Mouse (Mus musculus): ENCODE data around the gene Gm2564.
"Not testable (repeated sequence)": the region's sequence is repeated elsewhere in the genome, so short reads cannot be mapped to it uniquely, and the experiment has no call there.

The Gm2564 gene

GRCm38 (mm10) chr4:42629419-42629818 lies at the start of gene Gm2564:
Gene Gm2564, plus strand, starts transcription at chr4:42629719.
- in situ Hi-C loops (cut with MboI; ENCODE audit: unreplicated experiment in 2 of 2): not testable (repeated sequence)

- in situ Hi-C loops (cut with MboI; ENCODE audit: unreplicated experiment in 2 of 2): not testable (repeated sequence)
Observed at GRCm38 (mm10) chr4:42611895-42612294, 17.6 kb upstream of the Gm2564 start, which contains the start of gene Gm10591. Gene Gm10591, plus strand, starts transcription at chr4:42612195.

- in situ Hi-C loops (cut with MboI; ENCODE audit: unreplicated experiment in 2 of 2): not testable (repeated sequence)
Observed at GRCm38 (mm10) chr4:42654951-42655350, 25.4 kb downstream of the Gm2564 start, which contains the start of gene Ccl27b. Gene Ccl27b, plus strand, starts transcription at chr4:42655251.

GRCm38 (mm10) chr4:42661793-42662192 lies 32.3 kb downstream of the Gm2564 start, which contains the start of gene Il11ra2:
Gene Il11ra2, minus strand, starts transcription at chr4:42661893.
- in situ Hi-C loops (cut with MboI; ENCODE audit: unreplicated experiment in 2 of 2): not testable (repeated sequence)

- in situ Hi-C loops (cut with MboI; ENCODE audit: unreplicated experiment in 2 of 2): not testable (repeated sequence)
Observed at GRCm38 (mm10) chr4:42675415-42675814, 45.9 kb downstream of the Gm2564 start.

GRCm38 (mm10) chr4:42679365-42679764 lies 49.8 kb downstream of the Gm2564 start:
- in situ Hi-C loops (cut with MboI; ENCODE audit: unreplicated experiment in 2 of 2): not testable (repeated sequence)

- in situ Hi-C loops (cut with MboI; ENCODE audit: unreplicated experiment in 2 of 2): not testable (repeated sequence)
Observed at GRCm38 (mm10) chr4:42680374-42681356, 51.1 kb downstream of the Gm2564 start.

Data from v-Abl transformed pro-B cells (cell line).